Mouse (Mus musculus) bone marrow macrophage, adult 2 months (primary cell): ENCODE data around the gene Tab1.

Source experiments
- CTCF ChIP-seq: IDR thresholded peaks from 2 replicates; pipeline ENCODE4 v1.5.1; 2012; ENCODE audit warnings: low read depth, mild to moderate bottlenecking, low read length, moderate library complexity
- POLR2A ChIP-seq: IDR thresholded peaks from 2 replicates; pipeline ENCODE4 v1.6.1; 2012; ENCODE audit warnings: mild to moderate bottlenecking, low read depth, low read length, borderline replicate concordance

DNA sequence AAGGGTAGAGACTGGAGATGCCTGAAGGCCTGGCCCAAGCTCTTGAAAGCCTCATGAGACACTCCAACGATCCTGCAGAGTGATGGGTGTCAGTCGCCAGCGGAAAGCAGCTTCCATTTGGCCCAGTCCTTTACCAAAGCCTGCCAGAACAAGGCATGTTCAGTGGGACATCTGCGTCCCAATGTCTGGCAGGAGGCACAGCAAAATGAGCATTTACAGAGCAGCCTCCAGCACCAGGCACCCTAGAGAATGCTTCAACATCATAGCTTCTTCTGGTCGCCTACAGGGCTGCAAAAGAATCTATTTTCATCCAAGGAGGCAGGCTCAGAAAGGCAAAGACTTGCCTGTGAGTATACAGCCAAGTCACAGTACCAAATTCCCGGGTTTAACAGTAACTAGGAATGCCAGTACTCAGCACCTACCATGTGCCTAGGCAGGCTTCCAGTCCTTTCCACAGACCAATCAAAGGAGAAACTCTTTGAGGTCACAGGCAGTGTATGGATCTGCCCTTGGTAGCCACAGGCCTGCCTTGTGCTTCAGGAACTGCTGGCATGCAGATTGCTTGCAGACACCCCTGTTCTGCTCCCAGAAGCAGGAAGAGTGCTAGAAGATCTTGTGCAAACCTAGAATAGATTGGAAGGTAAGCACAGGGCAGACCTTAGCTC is 69.3 kb downstream of the Tab1 start:
- TF ChIP-seq CTCF (no peak), POLR2A (no peak)
